Mouse (Mus musculus) C2C12 (cell line): ENCODE results near the gene Bag3. TPM values are rescaled to one million over a fixed set of nuclear protein-coding genes. Genes with fewer than 3 reads are reported as not detected.
A peak's percentile ranks its signal among the peaks of the same experiment; 100 is the strongest.

Experiments
- H3K27me3 ChIP-seq: one replicate; pipeline ENCODE4 v1.6.1; 2011; ENCODE audit not compliant: control insufficient read depth, insufficient read depth, insufficient read length
- H3K36me3 ChIP-seq: one replicate; pipeline ENCODE4 v1.6.1; 2011; ENCODE audit not compliant: control insufficient read depth, insufficient read depth
- H3K4me3 ChIP-seq: one replicate; pipeline ENCODE4 v1.5.1; 2011; ENCODE audit warnings: mild to moderate bottlenecking, control low read depth; ENCODE audit not compliant: poor library complexity, insufficient read depth, severe bottlenecking
- H3K79me2 ChIP-seq: one replicate; pipeline ENCODE4 v1.6.1; 2011; ENCODE audit not compliant: control insufficient read depth, insufficient read depth
- H3K79me3 ChIP-seq: one replicate; pipeline ENCODE4 v1.6.1; 2011; ENCODE audit warnings: low read depth, control low read depth
- H3ac ChIP-seq: one replicate; pipeline ENCODE3; 2011; ENCODE audit warnings: low read depth; ENCODE audit not compliant: control insufficient read depth, insufficient read length
- CEBPB ChIP-seq: IDR thresholded peaks from one replicate; pipeline ENCODE4 v1.6.1; 2011; ENCODE audit warnings: low read depth, mild to moderate bottlenecking, control low read depth, moderate library complexity
- CTCF ChIP-seq: IDR thresholded peaks from one replicate; pipeline ENCODE4 v1.5.1; 2011; ENCODE audit not compliant: control insufficient read depth, insufficient read depth, insufficient read length
- FOSL1 ChIP-seq: IDR thresholded peaks from one replicate; pipeline ENCODE4 v1.8.0; 2011; ENCODE audit warnings: mild to moderate bottlenecking, low read length; ENCODE audit not compliant: poor library complexity, insufficient read depth, severe bottlenecking
- MAX ChIP-seq: IDR thresholded peaks from one replicate; pipeline ENCODE4 v1.6.1; 2011; ENCODE audit warnings: mild to moderate bottlenecking, control low read depth
- MYOD1 ChIP-seq: IDR thresholded peaks from one replicate; pipeline ENCODE4 v1.6.1; 2011; ENCODE audit warnings: low read depth; ENCODE audit not compliant: control insufficient read depth, insufficient read length
- MYOG ChIP-seq: IDR thresholded peaks from one replicate; pipeline ENCODE4 v1.6.1; 2011; ENCODE audit not compliant: control insufficient read depth, insufficient read length; ENCODE audit errors: extremely low read depth
- USF1 ChIP-seq: IDR thresholded peaks from one replicate; pipeline ENCODE4 v1.6.1; 2011; ENCODE audit warnings: low read depth, mild to moderate bottlenecking, control low read depth, moderate library complexity
- polyA plus RNA-seq: library from polyadenylated mRNA; unstranded; fragments of >200 nt; fragmentation: generic; extraction: Trizol; gene quantifications from one replicate; pipeline ENCODE4 v1.2.1, GENCODE M21; 2012; ENCODE audit warnings: missing spikeins

Bag3 gene
- polyA plus RNA-seq, 1 experiment, result 78.2 TPM

DNA sequence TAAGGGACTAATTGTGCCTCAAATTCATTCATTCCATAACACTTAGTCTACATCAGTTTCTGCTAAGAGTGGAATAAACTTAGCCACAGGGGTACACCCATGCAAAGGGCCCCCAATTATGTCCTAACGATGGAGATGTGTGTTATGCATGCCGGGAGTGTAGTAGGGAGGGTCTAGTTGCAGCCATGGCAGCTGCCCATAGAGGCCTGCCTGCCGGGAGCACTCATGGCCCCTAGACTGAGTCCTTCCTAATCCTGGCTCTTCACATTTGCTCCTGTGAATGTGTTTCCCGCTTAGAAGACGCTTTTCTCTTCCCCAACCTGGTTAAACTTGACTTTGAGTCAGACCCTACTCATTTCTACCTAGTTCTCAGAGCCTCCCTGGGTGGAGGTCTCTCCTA is 11.5 kb upstream of the Bag3 start:
- H3K4me3 ChIP-seq, result no peak overlapping the region
- no peaks in the 10 kb centered on the region for H3K79me3 ChIP-seq
- TF ChIP-seq CTCF (no peak), FOSL1 (no peak)
- no peak overlapping the region for H3ac ChIP-seq
- no peaks in the 10 kb centered on the region for H3K79me2 ChIP-seq
- H3K36me3 ChIP-seq, result no peaks in the 10 kb centered on the region
- no peaks in the 10 kb centered on the region for H3K27me3 ChIP-seq

DNA sequence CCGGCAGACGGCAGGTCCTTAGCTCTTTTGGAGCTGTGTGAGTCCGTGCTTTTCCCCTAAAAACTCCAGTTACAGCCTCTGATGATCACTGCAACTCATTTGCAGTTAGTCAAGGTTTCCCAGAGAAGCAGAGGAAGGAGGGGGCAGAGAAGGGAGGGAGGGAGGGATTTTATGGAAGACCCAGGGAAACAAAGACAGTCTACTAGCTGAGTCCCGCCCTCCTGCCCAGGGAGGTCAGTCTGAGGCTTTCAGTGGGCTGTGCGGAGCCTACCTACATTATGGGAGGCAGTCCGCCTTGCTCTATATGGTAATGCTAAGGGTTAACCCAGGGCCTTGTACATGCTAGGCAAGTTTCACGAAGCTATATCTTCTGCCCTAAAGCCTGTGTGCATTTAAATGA is 9.9 kb upstream of the Bag3 start:
- no peak for TF ChIP-seq CEBPB
- TF ChIP-seq MAX, result no peak
- TF ChIP-seq MYOG, result no peak
- TF ChIP-seq CTCF, result no peak
- TF ChIP-seq MYOD1, result no peak
- TF ChIP-seq USF1, result no peak
- no peak for TF ChIP-seq FOSL1
- Histone ChIP-seq H3ac (no peak overlapping the region), H3K4me3 (no peak overlapping the region)

DNA sequence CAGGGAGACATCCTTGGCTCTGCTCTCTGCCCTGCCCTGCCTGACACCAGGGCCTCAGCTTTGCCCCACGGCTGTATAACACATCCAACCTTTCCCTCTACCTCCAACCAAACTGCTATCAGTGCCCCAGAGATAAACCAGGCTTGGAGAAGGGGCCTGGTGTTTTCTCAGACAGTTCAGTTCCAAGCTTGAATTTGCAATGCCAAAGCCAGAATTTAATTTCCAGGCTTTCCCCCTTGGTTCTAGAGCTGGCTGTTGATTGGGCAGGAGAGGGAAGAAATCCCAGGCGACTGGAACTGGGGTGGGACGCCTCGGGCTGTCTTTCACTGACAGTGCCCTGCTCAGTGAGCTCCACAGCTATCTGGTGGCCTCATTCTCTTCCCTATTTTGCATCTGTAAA is 9.1 kb upstream of the Bag3 start:
- Histone ChIP-seq H3K4me3 (no peak overlapping the region), H3ac (no peak overlapping the region), H3K79me3 (no peaks in the 10 kb centered on the region), H3K27me3 (no peaks in the 10 kb centered on the region), H3K79me2 (no peaks in the 10 kb centered on the region), H3K36me3 (no peaks in the 10 kb centered on the region)
- no peak for TF ChIP-seq MYOG
- no peak for TF ChIP-seq FOSL1
- TF ChIP-seq USF1, result no peak
- no peak for TF ChIP-seq MAX
- TF ChIP-seq CTCF, result no peak
- TF ChIP-seq MYOD1, result no peak
- TF ChIP-seq CEBPB, result no peak

More for the DNA sequence above, 9.9 kb upstream of the Bag3 start:
- H3K27me3 ChIP-seq, result no peaks in the 10 kb centered on the region
- no peaks in the 10 kb centered on the region for H3K79me3 ChIP-seq
- no peaks in the 10 kb centered on the region for H3K36me3 ChIP-seq
- no peaks in the 10 kb centered on the region for H3K79me2 ChIP-seq

DNA sequence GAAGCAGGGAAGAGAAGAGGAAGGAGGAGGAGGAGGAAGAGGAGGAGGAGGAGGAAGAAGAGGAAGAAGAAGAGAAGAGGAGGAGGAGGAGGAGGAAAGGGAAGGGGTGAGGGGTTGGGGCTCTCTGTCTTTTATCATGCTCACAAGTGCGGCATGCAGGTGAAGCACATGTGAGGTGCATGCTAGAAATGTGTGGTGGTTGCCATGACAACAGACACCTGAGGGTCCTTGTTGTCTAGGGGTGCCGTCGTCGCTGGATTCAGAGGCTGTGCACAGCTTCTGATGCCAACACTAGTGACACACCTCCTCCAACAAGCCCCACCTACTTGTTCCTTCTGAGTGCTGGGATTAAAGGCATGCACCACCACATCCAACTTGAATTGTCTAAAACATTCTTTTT is 7.1 kb upstream of the Bag3 start:
- Histone ChIP-seq H3K4me3 (no peak overlapping the region), H3ac (no peak overlapping the region), H3K79me3 (no peaks in the 10 kb centered on the region), H3K27me3 (no peaks in the 10 kb centered on the region), H3K79me2 (no peaks in the 10 kb centered on the region), H3K36me3 (no peaks in the 10 kb centered on the region)
- TF ChIP-seq CTCF (no peak), FOSL1 (no peak), MAX (no peak), MYOD1 (no peak), USF1 (no peak), MYOG (no peak), CEBPB (no peak)

DNA sequence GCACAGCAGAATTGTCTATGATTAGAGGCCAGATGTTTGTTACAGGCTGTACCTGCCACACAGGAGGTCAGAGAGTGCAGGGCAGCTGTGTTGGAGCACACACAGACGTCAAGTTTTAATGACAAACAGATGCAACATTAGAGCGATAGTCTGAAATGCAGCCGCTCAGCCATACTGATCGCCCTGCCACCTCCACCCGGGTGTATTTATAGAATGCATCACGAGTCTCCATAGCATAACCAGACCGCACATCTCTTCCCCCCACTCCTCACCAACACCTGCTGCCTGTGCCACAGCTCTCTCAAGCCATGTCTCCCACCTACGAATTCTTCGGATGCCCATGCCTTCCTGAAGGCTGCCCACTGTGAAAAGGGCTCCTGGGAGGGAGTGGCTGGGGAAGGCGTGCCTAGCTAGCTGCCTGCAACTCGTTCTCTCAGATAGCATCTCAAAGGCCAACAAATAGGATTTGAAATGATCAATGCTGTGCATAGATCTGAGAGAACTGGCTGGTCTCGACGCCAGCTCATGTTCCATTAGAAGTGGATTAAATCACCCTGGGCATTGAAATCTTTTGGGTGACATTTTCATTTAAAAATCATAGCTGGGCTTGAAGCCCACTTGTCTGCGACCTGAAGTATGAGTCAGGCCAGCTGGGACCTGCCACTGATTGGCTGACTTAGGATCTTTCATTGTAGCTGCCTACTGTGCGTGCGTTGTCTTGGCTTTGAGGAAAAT is 3.9 kb upstream of the Bag3 start:
- peaks cover 8% of the 10 kb centered on the region for H3K79me2 ChIP-seq
- H3K36me3 ChIP-seq, result no peaks in the 10 kb centered on the region
- H3K27me3 ChIP-seq, result no peaks in the 10 kb centered on the region
- no peak overlapping the region for H3K4me3 ChIP-seq
- peak overlapping the region; percentile 12 for H3ac ChIP-seq
- TF ChIP-seq MYOG (no peak), CEBPB (no peak), USF1 (no peak), MAX (no peak), CTCF (no peak), MYOD1 (no peak), FOSL1 (no peak)
- peaks cover 2% of the 10 kb centered on the region for H3K79me3 ChIP-seq

DNA sequence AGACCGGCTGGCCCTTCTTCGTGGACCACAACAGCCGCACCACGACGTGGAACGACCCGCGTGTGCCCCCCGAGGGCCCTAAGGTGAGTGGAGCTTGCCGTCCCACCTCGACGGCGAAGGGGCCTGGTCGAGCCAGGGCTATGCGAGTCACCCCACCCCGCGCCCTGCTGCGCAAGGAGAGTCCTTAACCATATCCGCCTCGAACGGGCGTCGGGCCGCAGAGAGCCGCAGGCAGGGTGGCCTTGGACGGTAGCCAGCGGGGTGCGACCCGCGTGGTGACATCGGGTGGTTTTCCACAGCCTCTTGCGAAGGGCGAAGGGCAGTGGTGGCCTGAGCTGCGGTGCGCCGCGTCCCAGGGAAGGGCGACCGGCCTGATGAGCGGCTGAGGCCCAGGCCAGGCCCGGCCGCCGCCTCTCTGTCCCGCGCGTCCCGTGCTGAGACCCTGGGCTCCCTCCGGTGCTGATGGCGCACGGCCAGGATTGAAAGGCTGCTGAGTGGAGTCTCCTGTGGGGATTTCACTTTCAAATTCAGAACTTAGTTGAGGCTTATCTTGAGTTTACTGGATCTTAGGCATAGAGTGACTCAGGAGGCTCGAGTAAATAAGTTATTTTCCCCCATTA is 656 bp downstream of the Bag3 start:
- no peaks in the 10 kb centered on the region for H3K27me3 ChIP-seq
- H3K79me2 ChIP-seq, result peaks cover 54% of the 10 kb centered on the region
- H3K4me3 ChIP-seq, result peak overlapping the region; percentile 63
- H3K36me3 ChIP-seq, result peaks cover 13% of the 10 kb centered on the region
- H3ac ChIP-seq, result peak overlapping the region; percentile 92
- peaks cover 48% of the 10 kb centered on the region for H3K79me3 ChIP-seq
- TF ChIP-seq CTCF (no peak), MAX (peak; percentile 47)
